Comparison of ENCODE assay signal across 8 mouse cellular contexts in genomic region chr1:137074787-137075186, GRCm38 (mm10).
DNase-seq lines count a peak whose midpoint lies in the region; ATAC-seq and TF ChIP-seq lines count a peak whose summit lies in the region.

No protein-coding gene starts in this region.

- peak overlapping the region; percentile 38 for H3K4me2 ChIP-seq in heart, embryonic 12.5 days
- H3K4me2 ChIP-seq in CH12.LX (ENCODE audit: insufficient read depth, low read depth, poor library complexity, severe bottlenecking) = peak overlapping the region; percentile 47

- no peak overlapping the region for H3K4me3 ChIP-seq in heart, embryonic 12.5 days
- H3K4me3 ChIP-seq in CH12.LX (replicated peaks in 1 of 3; ENCODE audit: low read depth in 2 of 3, low read length in 2 of 3, poor library complexity in 1 of 3) = no peak overlapping the region

- no peak for TF ChIP-seq CTCF in CH12.LX (conservative IDR thresholded peaks at IDR 0.05 in 1 of 2, IDR thresholded peaks at IDR 0.05 in 1 of 2; ENCODE audit: low read depth in 2 of 2, low read length in 2 of 2)

- ATAC-seq in heart, embryonic 12.5 days (ENCODE audit: insufficient number of reproducible peaks, low FRiP score) = peak; percentile 68; the same call in 1 of the 2 replicates
- ATAC-seq in frontal cortex, adult (ENCODE audit: low TSS enrichment) = peak; percentile 99
- no peak for ATAC-seq in erythroid progenitor cell, adult 5-6 weeks (replicated peaks; ENCODE audit: low FRiP score, poor library complexity, severe bottlenecking)

- in situ Hi-C loops in CH12.LX (cut with MboI; ENCODE audit: low pct_ligation_motif_present, low pct_unique_long_range_greater_than_20kb, low sequenced_read_pairs) = no loop called here

- TF ChIP-seq RAD21 in CH12.LX (IDR thresholded peaks at IDR 0.05; ENCODE audit: low read depth, low read length) = no peak

- H3K27me3 ChIP-seq in heart, embryonic 12.5 days (replicated peaks) = no peaks in the 10 kb centered on the region
- no peaks in the 10 kb centered on the region for H3K27me3 ChIP-seq in CH12.LX (replicated peaks)

- DNase-seq in heart, postnatal 25 days (ENCODE audit: low spot score) = no peak
- DNase-seq in CH12.LX (ENCODE audit: extremely low read depth) = peak; percentile 83
- DNase-seq in layer of hippocampus, postnatal 25 days (ENCODE audit: extremely low spot score in 1 of 2, low spot score in 1 of 2) = peak; percentile 17
- DNase-seq in retina, postnatal 1 day = peak; percentile 87
- no peak for DNase-seq in testis, postnatal 10 days (ENCODE audit: low spot score)

- no peaks in the 10 kb centered on the region for H3K36me3 ChIP-seq in heart, embryonic 12.5 days
- no peaks in the 10 kb centered on the region for H3K36me3 ChIP-seq in CH12.LX (replicated peaks in 1 of 2; ENCODE audit: control insufficient read depth in 1 of 2, insufficient read depth in 1 of 2, low read length in 1 of 2)

- peaks cover 17% of the 10 kb centered on the region for H3K4me1 ChIP-seq in heart, embryonic 12.5 days (replicated peaks)
- H3K4me1 ChIP-seq in CH12.LX (ENCODE audit: control insufficient read depth in 1 of 2, insufficient read depth in 2 of 2) = peaks cover 0 to 11% of the 10 kb centered on the region in 2 experiments; a peak in 2 of 4 replicates

- dilution Hi-C loops in CH12.LX (cut with MboI; ENCODE audit: extremely low pct_ligation_motif_present, extremely low pct_unique_long_range_greater_than_20kb, low sequenced_read_pairs) = no loop called here

- H3K9ac ChIP-seq in heart, embryonic 12.5 days = no peak overlapping the region
- no peak overlapping the region for H3K9ac ChIP-seq in CH12.LX (ENCODE audit: insufficient read depth, low read depth)

- H3K79me2 ChIP-seq in CH12.LX (replicated peaks; ENCODE audit: control insufficient read depth, extremely low read depth, insufficient read depth, poor library complexity, severe bottlenecking) = no peaks in the 10 kb centered on the region

- H3K27ac ChIP-seq in heart, embryonic 12.5 days (ENCODE audit: poor library complexity, severe bottlenecking) = no peak overlapping the region
- no peak overlapping the region for H3K27ac ChIP-seq in CH12.LX (ENCODE audit: insufficient read depth, low read depth)

- H3K9me3 ChIP-seq in heart, embryonic 12.5 days (replicated peaks) = no peaks in the 10 kb centered on the region
- no peaks in the 10 kb centered on the region for H3K9me3 ChIP-seq in CH12.LX (replicated peaks; ENCODE audit: low read length)

- no peak for TF ChIP-seq POLR2A in CH12.LX (IDR thresholded peaks at IDR 0.05; ENCODE audit: low read depth, low read length)

- intact Hi-C loops in heart, postnatal 25 days (cut with DNase I) = no loop called here

- no peak for TF ChIP-seq EP300 in CH12.LX (IDR thresholded peaks at IDR 0.05; ENCODE audit: low read length)

- WGBS in heart, embryonic 12.5 days = 18% methylated on average over 9 of the region's 9 CpGs

TF ChIP-seq in CH12.LX, 34 proteins besides CTCF, POLR2A, EP300 and RAD21:
- TF ChIP-seq IRF4 (IDR thresholded peaks at IDR 0.05; ENCODE audit: low read depth, low read length) (peak; percentile 28; the same call in 1 of the 2 replicates), GABPA (IDR thresholded peaks at IDR 0.05; ENCODE audit: insufficient replicate concordance, low read depth, low read length) (no peak), MEF2A (IDR thresholded peaks at IDR 0.05; ENCODE audit: borderline replicate concordance, low read depth, low read length) (no peak), MAZ (IDR thresholded peaks at IDR 0.05; ENCODE audit: low read depth, low read length) (no peak), ELF1 (IDR thresholded peaks at IDR 0.05; ENCODE audit: low read depth, low read length) (peak; percentile 57), ZKSCAN1 (IDR thresholded peaks at IDR 0.05; ENCODE audit: borderline replicate concordance, low read depth, low read length) (no peak), ZNF384 (IDR thresholded peaks at IDR 0.05; ENCODE audit: low read depth, low read length) (peak; percentile 70), CHD2 (IDR thresholded peaks at IDR 0.05; ENCODE audit: low read length) (no peak), USF1 (IDR thresholded peaks at IDR 0.05; ENCODE audit: low read depth, low read length) (no peak), MYC (IDR thresholded peaks at IDR 0.05; ENCODE audit: low read depth, low read length) (no peak), USF2 (conservative IDR thresholded peaks at IDR 0.05; ENCODE audit: low read depth, low read length) (no peak), SMC3 (IDR thresholded peaks at IDR 0.05; ENCODE audit: low read depth, low read length) (no peak), NRF1 (IDR thresholded peaks at IDR 0.05; ENCODE audit: low read depth, low read length) (no peak)

Comparison
In these comparisons a context has a peak if more than half of its experiments do, and no peak if none do; other contexts are left out.
1. DNase-seq: peak in CH12.LX (single experiment), layer of hippocampus, postnatal 25 days (2 of 2) and retina, postnatal 1 day (single experiment); none in heart, postnatal 25 days (single experiment) and testis, postnatal 10 days (single experiment).